Mouse (Mus musculus) heart, embryonic 16.5 days (tissue): Measurements from ENCODE around the gene Wdr90. TPM values are rescaled to one million over a fixed set of nuclear protein-coding genes. Genes with fewer than 3 reads are reported as not detected.

Source experiments
- microRNA-seq: library from miRNA; unstranded; fragments of <30 nt; microRNA quantifications from one replicate; pipeline ENCODE4, GENCODE M21; 2017
- polyA plus RNA-seq: library from polyadenylated mRNA; unstranded; fragments of >200 nt; fragmentation: Nextera tagmentation; extraction: Ambion mirVana; gene quantifications from 2 replicates; pipeline ENCODE4 v1.2.1, GENCODE M21; 2015

The Wdr90 gene
- polyA plus RNA-seq, 1 experiment from 2014 or later = 13.1 TPM

Small RNAs within 50 kb of the gene (microRNA-seq; reads per million reads assigned to microRNA genes)
- gene Mir3082 = not detected

Other genes with a start within 250 kb of the Wdr90 start
- gene Gng13, start 144.3 kb downstream of the Wdr90 start, polyA plus RNA-seq = 0.60 and 2.2 TPM in 2 replicates
- 16.7 and 17.2 TPM in 2 replicates for gene Chtf18, start 134.1 kb downstream of the Wdr90 start, polyA plus RNA-seq
- 12.7 and 13.7 TPM in 2 replicates for gene Rpusd1, start 133.8 kb downstream of the Wdr90 start, polyA plus RNA-seq
- 0.16 TPM in 2 replicates for gene Mslnl, start 125.5 kb downstream of the Wdr90 start, polyA plus RNA-seq
- 50.0 and 51.1 TPM in 2 replicates for gene Msln, start 107.1 kb downstream of the Wdr90 start, polyA plus RNA-seq
- gene Narfl, start 87.7 kb downstream of the Wdr90 start, polyA plus RNA-seq = 38.3 and 39.7 TPM in 2 replicates
- gene Haghl, start 75.8 kb downstream of the Wdr90 start, polyA plus RNA-seq = 51.4 and 55.2 TPM in 2 replicates
- gene Ccdc78, start 74.9 kb downstream of the Wdr90 start, polyA plus RNA-seq = 0.53 and 0.80 TPM in 2 replicates
- 65.1 and 68.9 TPM in 2 replicates for gene Fam173a, start 68.6 kb downstream of the Wdr90 start, polyA plus RNA-seq
- gene AC134908.4, start 65.8 kb downstream of the Wdr90 start, polyA plus RNA-seq = 0.26 and 0.54 TPM in 2 replicates
- 25.6 and 26.9 TPM in 2 replicates for gene Metrn, start 64.4 kb downstream of the Wdr90 start, polyA plus RNA-seq
- gene Fbxl16, start 52.4 kb downstream of the Wdr90 start, polyA plus RNA-seq = 0.75 and 0.81 TPM in 2 replicates
- 18.7 and 19.8 TPM in 2 replicates for gene Wdr24, start 37.9 kb downstream of the Wdr90 start, polyA plus RNA-seq
- gene Jmjd8, start 32.6 kb downstream of the Wdr90 start, polyA plus RNA-seq = 35.0 and 36.6 TPM in 2 replicates
- gene Stub1, start 28.1 kb downstream of the Wdr90 start, polyA plus RNA-seq = 292 and 304 TPM in 2 replicates
- gene Rhbdl1, start 24.2 kb downstream of the Wdr90 start, polyA plus RNA-seq = 1.6 and 1.7 TPM in 2 replicates
- 2.0 and 2.5 TPM in 2 replicates for gene Gm20683, start 19.7 kb downstream of the Wdr90 start, polyA plus RNA-seq
- 31.6 and 32.7 TPM in 2 replicates for gene Rhot2, start 16.6 kb downstream of the Wdr90 start, polyA plus RNA-seq
- gene Mcrip2, start 7.3 kb upstream of the Wdr90 start, polyA plus RNA-seq = 225 and 234 TPM in 2 replicates
- gene Mettl26, start 13.6 kb upstream of the Wdr90 start, polyA plus RNA-seq = 35.1 and 37.1 TPM in 2 replicates
- 0.30 and 0.41 TPM in 2 replicates for gene Wfikkn1, start 19.4 kb upstream of the Wdr90 start, polyA plus RNA-seq
- gene Rab40c, start 58.2 kb upstream of the Wdr90 start, polyA plus RNA-seq = 14.5 and 18.7 TPM in 2 replicates
- 59.3 and 66.0 TPM in 2 replicates for gene Pigq, start 83.4 kb upstream of the Wdr90 start, polyA plus RNA-seq
- 0.06 and 0.11 TPM in 2 replicates for gene Nhlrc4, start 83.5 kb upstream of the Wdr90 start, polyA plus RNA-seq
- gene A930017K11Rik, start 91.1 kb upstream of the Wdr90 start, polyA plus RNA-seq = 0.11 TPM in 1 of 2 replicates, not detected in the other
- 12.0 and 14.5 TPM in 2 replicates for gene Capn15, start 124.3 kb upstream of the Wdr90 start, polyA plus RNA-seq
- 8.2 and 13.6 TPM in 2 replicates for gene Rab11fip3, start 208.1 kb upstream of the Wdr90 start, polyA plus RNA-seq
- gene Decr2, start 228.8 kb upstream of the Wdr90 start, polyA plus RNA-seq = 40.1 and 40.8 TPM in 2 replicates
- gene Nme4, start 234.1 kb upstream of the Wdr90 start, polyA plus RNA-seq = 55.3 and 56.2 TPM in 2 replicates